Mouse (Mus musculus): ENCODE measurements around the gene Ltf. TPM values are rescaled to one million over a fixed set of nuclear protein-coding genes. Genes with fewer than 3 reads are reported as not detected.

Gene Ltf
- polyA plus RNA-seq, 1 experiment from 2014 or later: 1.2 TPM

- ATAC-seq (ENCODE audit: low FRiP score, low read depth): no peak
- Histone ChIP-seq H3K4me3 (no peak overlapping the region), H3K4me2 (no peak overlapping the region), H3K9me3 (no peaks in the 10 kb centered on the region), H3K4me1 (replicated peaks) (no peaks in the 10 kb centered on the region), H3K36me3 (no peaks in the 10 kb centered on the region), H3K27ac (replicated peaks) (no peak overlapping the region), H3K9ac (no peak overlapping the region), H3K27me3 (no peaks in the 10 kb centered on the region)
- WGBS: 3% methylated on average over 5 of the region's 5 CpGs
These were observed 21.8 kb upstream of the Ltf start for GRCm38 (mm10) chr9:110997245-110997644.

- Histone ChIP-seq H3K4me3 (no peak overlapping the region), H3K4me2 (no peak overlapping the region)
- WGBS: 94% methylated on average over 2 of the region's 2 CpGs
These were observed 20.0 kb upstream of the Ltf start for GRCm38 (mm10) chr9:110999056-110999455.

GRCm38 (mm10) chr9:110999856-111000255 is 19.2 kb upstream of the Ltf start:
- Histone ChIP-seq H3K4me2 (no peak overlapping the region), H3K9ac (no peak overlapping the region), H3K27ac (replicated peaks) (no peak overlapping the region), H3K36me3 (no peaks in the 10 kb centered on the region), H3K9me3 (no peaks in the 10 kb centered on the region), H3K4me3 (no peak overlapping the region), H3K4me1 (replicated peaks) (no peaks in the 10 kb centered on the region), H3K27me3 (no peaks in the 10 kb centered on the region)
- WGBS: 76% methylated on average over 10 of the region's 10 CpGs
- no peak for ATAC-seq (ENCODE audit: low FRiP score, low read depth)

More at GRCm38 (mm10) chr9:110999056-110999455, 20.0 kb upstream of the Ltf start:
- ATAC-seq (ENCODE audit: low FRiP score, low read depth): no peak
- Histone ChIP-seq H3K9me3 (no peaks in the 10 kb centered on the region), H3K4me1 (replicated peaks) (no peaks in the 10 kb centered on the region), H3K9ac (no peak overlapping the region), H3K36me3 (no peaks in the 10 kb centered on the region), H3K27me3 (no peaks in the 10 kb centered on the region), H3K27ac (replicated peaks) (no peak overlapping the region)

- Histone ChIP-seq H3K4me3 (no peak overlapping the region), H3K27me3 (no peaks in the 10 kb centered on the region), H3K9me3 (no peaks in the 10 kb centered on the region), H3K36me3 (no peaks in the 10 kb centered on the region), H3K4me2 (no peak overlapping the region), H3K9ac (no peak overlapping the region), H3K27ac (replicated peaks) (no peak overlapping the region), H3K4me1 (replicated peaks) (no peaks in the 10 kb centered on the region)
- WGBS: 82% methylated on average over 12 of the region's 12 CpGs
- ATAC-seq (ENCODE audit: low FRiP score, low read depth): no peak
These were observed 17.4 kb upstream of the Ltf start for GRCm38 (mm10) chr9:111001621-111002020.

- no peak overlapping the region for H3K4me3 ChIP-seq
- H3K27me3 ChIP-seq: no peaks in the 10 kb centered on the region
- H3K9ac ChIP-seq: no peak overlapping the region
- 91% methylated on average over 9 of the region's 9 CpGs for WGBS
- no peak for ATAC-seq (ENCODE audit: low FRiP score, low read depth)
- no peak overlapping the region for H3K27ac ChIP-seq (replicated peaks)
- H3K4me1 ChIP-seq (replicated peaks): no peaks in the 10 kb centered on the region
- H3K36me3 ChIP-seq: no peaks in the 10 kb centered on the region
- H3K4me2 ChIP-seq: no peak overlapping the region
- H3K9me3 ChIP-seq: no peaks in the 10 kb centered on the region
These were observed 15.8 kb upstream of the Ltf start for GRCm38 (mm10) chr9:111003279-111003678.

- 89% methylated on average over 2 of the region's 2 CpGs for WGBS
- no peaks in the 10 kb centered on the region for H3K4me1 ChIP-seq (replicated peaks)
These were observed 12.5 kb upstream of the Ltf start for GRCm38 (mm10) chr9:111006544-111006943.

GRCm38 (mm10) chr9:111009763-111010162 is 9.3 kb upstream of the Ltf start:
- no peak overlapping the region for H3K4me2 ChIP-seq
- ATAC-seq (ENCODE audit: low FRiP score, low read depth): no peak
- no peaks in the 10 kb centered on the region for H3K36me3 ChIP-seq
- no peaks in the 10 kb centered on the region for H3K9me3 ChIP-seq
- no peak overlapping the region for H3K9ac ChIP-seq
- 72% methylated on average over 3 of the region's 3 CpGs for WGBS
- H3K27ac ChIP-seq (replicated peaks): no peak overlapping the region
- no peak overlapping the region for H3K4me3 ChIP-seq
- no peaks in the 10 kb centered on the region for H3K27me3 ChIP-seq
- H3K4me1 ChIP-seq (replicated peaks): no peaks in the 10 kb centered on the region

More at GRCm38 (mm10) chr9:111006544-111006943, 12.5 kb upstream of the Ltf start:
- H3K27ac ChIP-seq (replicated peaks): no peak overlapping the region
- no peak overlapping the region for H3K9ac ChIP-seq
- ATAC-seq (ENCODE audit: low FRiP score, low read depth): no peak
- no peaks in the 10 kb centered on the region for H3K36me3 ChIP-seq
- H3K9me3 ChIP-seq: no peaks in the 10 kb centered on the region
- H3K4me3 ChIP-seq: no peak overlapping the region
- H3K4me2 ChIP-seq: no peak overlapping the region
- H3K27me3 ChIP-seq: no peaks in the 10 kb centered on the region

GRCm38 (mm10) chr9:111011550-111011949 is 7.5 kb upstream of the Ltf start:
- 89% methylated on average over 9 of the region's 9 CpGs for WGBS
- Histone ChIP-seq H3K9me3 (no peaks in the 10 kb centered on the region), H3K36me3 (no peaks in the 10 kb centered on the region), H3K4me3 (no peak overlapping the region), H3K27me3 (no peaks in the 10 kb centered on the region), H3K4me2 (no peak overlapping the region), H3K9ac (no peak overlapping the region), H3K4me1 (replicated peaks) (no peaks in the 10 kb centered on the region), H3K27ac (replicated peaks) (no peak overlapping the region)
- ATAC-seq (ENCODE audit: low FRiP score, low read depth): no peak

- H3K4me3 ChIP-seq: no peak overlapping the region
- no peaks in the 10 kb centered on the region for H3K4me1 ChIP-seq (replicated peaks)
- no peak for ATAC-seq (ENCODE audit: low FRiP score, low read depth)
- no peaks in the 10 kb centered on the region for H3K36me3 ChIP-seq
- H3K4me2 ChIP-seq: no peak overlapping the region
- no peak overlapping the region for H3K27ac ChIP-seq (replicated peaks)
- WGBS: 72% methylated on average over 3 of the region's 3 CpGs
- H3K9me3 ChIP-seq: no peaks in the 10 kb centered on the region
- H3K9ac ChIP-seq: no peak overlapping the region
- H3K27me3 ChIP-seq: no peaks in the 10 kb centered on the region
These were observed 7.0 kb upstream of the Ltf start for GRCm38 (mm10) chr9:111012041-111012440.

GRCm38 (mm10) chr9:111015658-111016057 is 3.4 kb upstream of the Ltf start:
- Histone ChIP-seq H3K4me2 (no peak overlapping the region), H3K27me3 (no peaks in the 10 kb centered on the region), H3K27ac (replicated peaks) (no peak overlapping the region), H3K4me3 (no peak overlapping the region), H3K4me1 (replicated peaks) (no peaks in the 10 kb centered on the region), H3K9ac (no peak overlapping the region), H3K36me3 (no peaks in the 10 kb centered on the region), H3K9me3 (no peaks in the 10 kb centered on the region)
- no peak for ATAC-seq (ENCODE audit: low FRiP score, low read depth)
- whole genome bisulfite sequencing: 89% methylated on average over 4 of the region's 4 CpGs

- no peak for ATAC-seq (ENCODE audit: low FRiP score, low read depth)
- no peak overlapping the region for H3K27ac ChIP-seq (replicated peaks)
- H3K9me3 ChIP-seq: no peaks in the 10 kb centered on the region
- H3K4me3 ChIP-seq: no peak overlapping the region
- H3K4me2 ChIP-seq: no peak overlapping the region
- H3K36me3 ChIP-seq: no peaks in the 10 kb centered on the region
- no peaks in the 10 kb centered on the region for H3K27me3 ChIP-seq
- 91% methylated on average over 10 of the region's 10 CpGs for WGBS
- H3K4me1 ChIP-seq (replicated peaks): no peaks in the 10 kb centered on the region
- no peak overlapping the region for H3K9ac ChIP-seq
These were observed 7.7 kb downstream of the Ltf start for GRCm38 (mm10) chr9:111026791-111027190.

- no peaks in the 10 kb centered on the region for H3K4me1 ChIP-seq (replicated peaks)
- no peaks in the 10 kb centered on the region for H3K9me3 ChIP-seq
- no peak for ATAC-seq (ENCODE audit: low FRiP score, low read depth)
- no peak overlapping the region for H3K9ac ChIP-seq
- no peak overlapping the region for H3K27ac ChIP-seq (replicated peaks)
- H3K27me3 ChIP-seq: no peaks in the 10 kb centered on the region
- H3K36me3 ChIP-seq: no peaks in the 10 kb centered on the region
- 93% methylated on average over 4 of the region's 4 CpGs for WGBS
- H3K4me2 ChIP-seq: no peak overlapping the region
- H3K4me3 ChIP-seq: no peak overlapping the region
These were observed 14.6 kb downstream of the Ltf start for GRCm38 (mm10) chr9:111033717-111034116.

GRCm38 (mm10) chr9:111039966-111040365 is 20.9 kb downstream of the Ltf start:
- no peaks in the 10 kb centered on the region for H3K4me1 ChIP-seq (replicated peaks)
- 85% methylated on average over 4 of the region's 4 CpGs for WGBS
- H3K4me2 ChIP-seq: no peak overlapping the region
- H3K4me3 ChIP-seq: no peak overlapping the region
- H3K36me3 ChIP-seq: no peaks in the 10 kb centered on the region
- H3K27me3 ChIP-seq: no peaks in the 10 kb centered on the region
- H3K27ac ChIP-seq (replicated peaks): no peak overlapping the region
- no peak for ATAC-seq (ENCODE audit: low FRiP score, low read depth)
- H3K9me3 ChIP-seq: no peaks in the 10 kb centered on the region
- no peak overlapping the region for H3K9ac ChIP-seq

Measured in hindbrain, embryonic 15.5 days (tissue).